Mouse (Mus musculus): ENCODE results near the gene Slc9b1.

DNA sequence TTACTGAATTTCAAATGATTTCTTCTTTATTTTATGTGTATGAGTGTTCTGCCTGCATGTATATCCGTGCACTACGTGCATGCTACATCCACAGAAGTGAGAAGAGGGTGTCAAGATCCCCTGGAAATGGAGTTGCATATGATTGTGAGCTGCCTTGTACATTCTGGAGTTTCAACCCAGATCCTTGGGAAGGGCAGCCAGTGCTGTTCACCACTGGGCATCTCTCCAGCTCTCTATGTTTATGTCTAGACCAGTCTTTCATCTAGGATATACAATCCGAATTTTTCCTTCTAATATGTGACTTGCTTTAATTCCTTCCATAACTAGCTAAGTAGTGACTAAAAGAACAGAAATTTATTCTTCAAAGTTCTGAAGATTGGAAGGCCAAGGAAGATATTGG lies 28.0 kb downstream of the Slc9b1 start:
- TF ChIP-seq CTCF (IDR thresholded peaks at IDR 0.05; ENCODE audit: low read depth) (no peak), EP300 (IDR thresholded peaks at IDR 0.05; ENCODE audit: low read depth) (no peak)
